Mouse (Mus musculus) megakaryocyte progenitor cell, adult 5-6 weeks (primary cell): ENCODE results near the gene Ezr. TPM values are rescaled to one million over a fixed set of nuclear protein-coding genes. Genes with fewer than 3 reads are reported as not detected.

Experiments
- ATAC-seq: replicated peaks from 2 replicates; pipeline ENCODE4 v1.8.0; 2016; ENCODE audit warnings: mild to moderate bottlenecking, moderate TSS enrichment, inconsistent platforms; ENCODE audit not compliant: poor library complexity
- total RNA-seq, 2 experiments: library from RNA; stranded (forward) in 1 of 2; stranded (reverse) in 1 of 2; fragments of 157-497, 149-512 nt in 1 of 2; fragments of 200-1000 nt in 1 of 2; gene quantifications; 2 replicates each; pipeline versions ENCODE4 v1.2.3 to v1.2.4; 2015 to 2017

Ezr gene
- total RNA-seq, 2 experiments from 2014 or later, result 45.3 to 129 TPM

DNA sequence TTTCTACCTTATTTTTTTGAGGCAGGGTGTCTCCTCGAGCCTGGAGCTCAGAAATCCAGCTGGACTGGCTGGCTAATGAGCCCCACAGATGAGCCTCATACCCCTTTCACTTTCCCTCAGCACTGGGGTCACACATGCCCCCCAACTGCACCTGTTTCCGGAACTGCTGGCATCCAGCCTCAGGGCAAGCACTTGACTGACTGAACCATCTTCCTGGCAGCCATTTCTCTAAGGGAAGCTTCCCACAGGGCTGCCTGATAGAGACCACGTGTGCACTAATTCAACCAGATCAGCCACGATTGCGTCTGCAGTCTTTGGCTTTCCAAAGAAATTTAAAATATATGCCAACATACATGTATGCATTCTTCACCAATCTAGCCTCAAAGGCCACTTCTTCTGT, 37.1 kb downstream of the Ezr start:
- no peak for ATAC-seq

- ATAC-seq, result no peak
These were observed 37.7 kb downstream of the Ezr start for GRCm38 (mm10) chr17:6744871-6745270.

- no peak for ATAC-seq
These were observed 38.2 kb downstream of the Ezr start for GRCm38 (mm10) chr17:6744366-6744765.

DNA sequence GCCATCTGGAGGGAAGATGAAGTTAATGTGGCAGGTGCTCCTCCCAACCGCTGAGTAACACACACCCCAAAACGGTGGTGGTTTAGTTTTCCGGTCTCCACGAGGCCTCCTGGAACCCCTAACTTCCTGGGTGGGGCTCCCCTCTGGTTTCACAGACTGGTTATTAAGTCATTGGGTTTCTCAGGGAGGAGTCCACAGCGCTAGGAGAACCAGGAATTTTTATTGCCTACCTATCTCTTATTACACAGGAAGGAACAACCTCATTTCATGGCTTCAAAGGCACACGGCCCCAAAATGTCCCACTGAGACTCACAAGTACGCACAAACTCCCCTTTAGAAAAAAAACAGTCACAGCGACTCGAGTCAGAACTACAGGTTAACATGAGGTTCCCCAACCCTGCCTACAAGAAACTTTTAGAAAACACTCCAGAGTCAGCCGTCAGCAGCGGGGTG, 38.8 kb downstream of the Ezr start:
- peak; percentile 30; the same call in 1 of the 2 replicates for ATAC-seq

- ATAC-seq, result peak; percentile 9; the same call in 1 of the 2 replicates
These were observed 39.5 kb downstream of the Ezr start for GRCm38 (mm10) chr17:6743039-6743575.

DNA sequence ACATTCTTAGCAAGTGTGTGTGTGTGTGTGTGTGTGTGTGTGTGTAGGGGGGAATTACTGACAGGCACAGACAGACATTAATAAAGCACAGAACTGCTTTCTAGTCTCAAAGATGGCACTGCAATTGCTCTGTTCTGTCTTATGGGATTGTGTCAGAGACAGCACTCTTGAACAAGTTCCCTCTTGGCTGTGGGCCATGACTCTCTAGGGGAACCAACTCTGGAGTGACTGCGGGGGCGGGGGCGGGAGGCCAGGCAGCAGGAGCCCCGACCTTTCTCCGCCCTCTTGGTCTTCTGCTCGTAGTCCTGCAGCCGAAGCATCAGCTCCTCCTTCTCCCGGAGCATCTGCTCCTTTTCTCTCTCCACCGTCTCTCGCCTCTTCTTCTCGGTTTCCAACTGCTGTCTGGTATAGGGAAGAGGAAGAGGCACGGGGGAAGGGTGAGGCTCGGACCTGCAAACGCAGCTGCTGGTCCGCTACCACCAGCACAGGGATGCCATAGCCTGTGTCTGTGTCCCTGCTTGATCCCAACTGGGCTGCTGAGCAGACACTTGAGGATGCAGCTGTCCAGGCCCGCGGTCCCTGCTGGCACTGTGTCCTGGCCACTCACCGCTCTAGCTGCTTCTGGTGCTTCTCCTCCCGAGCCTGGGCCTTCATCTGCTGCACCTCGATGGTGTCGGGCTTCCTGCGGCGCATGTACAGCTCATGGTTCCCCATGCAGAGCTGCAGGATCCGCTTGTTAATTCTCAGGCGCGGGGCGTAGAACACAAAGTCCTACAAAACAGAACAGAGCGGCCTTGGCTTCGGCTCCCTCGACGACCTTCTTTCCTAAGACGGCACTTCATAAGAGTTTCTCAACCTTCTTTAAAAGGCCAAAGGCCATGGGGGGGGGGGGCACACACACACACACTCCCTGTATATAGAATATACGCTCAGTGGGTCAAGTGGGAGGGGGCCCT, 40.2 kb downstream of the Ezr start:
- ATAC-seq, result peak; percentile 25

DNA sequence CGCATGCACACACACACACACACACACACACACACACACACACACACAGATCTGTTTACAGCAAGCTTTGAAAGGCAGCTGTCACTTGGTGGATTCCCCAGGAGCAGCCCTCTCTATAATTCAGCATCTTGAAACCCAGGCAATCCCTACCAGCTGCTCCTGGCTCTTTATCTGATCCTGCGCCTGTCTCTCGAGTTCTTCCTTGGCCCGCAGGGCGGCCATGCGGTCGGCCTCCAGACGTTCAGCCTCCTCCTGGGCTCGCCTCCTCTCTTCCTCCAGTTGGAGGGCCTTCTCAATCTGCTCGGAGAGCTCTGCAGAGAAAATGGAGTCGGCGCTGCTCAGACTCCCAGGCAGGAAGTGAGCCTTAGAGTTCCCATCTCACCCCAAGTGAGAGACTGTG, 41.3 kb downstream of the Ezr start:
- ATAC-seq, result no peak

DNA sequence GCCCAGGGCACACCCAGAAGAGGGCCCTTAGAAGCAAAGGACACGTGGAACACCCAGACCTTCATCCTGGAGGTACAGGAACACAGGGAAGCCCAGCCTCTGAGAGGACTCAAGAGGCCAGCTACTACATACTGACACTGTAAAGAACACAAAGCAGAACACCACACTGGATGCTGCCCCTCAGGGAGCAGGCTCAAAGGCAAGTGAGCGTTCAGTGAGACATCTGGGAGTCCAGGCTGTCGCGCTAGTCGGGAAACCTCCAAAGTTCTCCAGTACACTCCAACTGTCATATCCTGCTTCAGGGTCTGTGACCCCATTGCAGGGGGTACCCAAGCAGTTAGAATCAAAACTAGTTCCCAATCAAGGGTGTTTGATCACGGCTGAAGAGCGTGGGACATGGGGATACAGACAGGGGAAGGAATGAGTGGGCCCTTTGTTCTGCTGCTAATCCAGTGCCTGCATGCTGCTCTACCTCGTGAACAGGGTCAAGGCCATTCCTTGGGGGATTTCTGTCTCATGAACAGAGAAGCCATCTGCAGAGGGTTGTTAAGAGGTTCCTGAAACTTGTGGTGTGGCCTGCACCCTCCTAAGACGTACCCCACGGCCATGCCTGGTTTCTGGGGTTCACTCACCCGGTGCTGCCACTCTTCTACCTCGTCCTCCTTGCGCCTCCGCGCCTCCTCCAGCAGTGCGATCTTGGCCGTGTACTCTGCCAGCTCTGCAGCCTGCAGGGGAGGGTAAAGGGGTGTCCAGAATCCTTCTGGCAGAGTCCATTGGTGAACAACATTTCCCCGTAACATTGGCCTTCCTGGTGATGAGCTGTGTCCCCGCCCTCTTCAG, 42.0 kb downstream of the Ezr start:
- no peak for ATAC-seq

- no peak for ATAC-seq
These were observed 42.8 kb downstream of the Ezr start for GRCm38 (mm10) chr17:6739756-6740155.

- ATAC-seq, result no peak
These were observed 43.3 kb downstream of the Ezr start for GRCm38 (mm10) chr17:6739266-6739665.

DNA sequence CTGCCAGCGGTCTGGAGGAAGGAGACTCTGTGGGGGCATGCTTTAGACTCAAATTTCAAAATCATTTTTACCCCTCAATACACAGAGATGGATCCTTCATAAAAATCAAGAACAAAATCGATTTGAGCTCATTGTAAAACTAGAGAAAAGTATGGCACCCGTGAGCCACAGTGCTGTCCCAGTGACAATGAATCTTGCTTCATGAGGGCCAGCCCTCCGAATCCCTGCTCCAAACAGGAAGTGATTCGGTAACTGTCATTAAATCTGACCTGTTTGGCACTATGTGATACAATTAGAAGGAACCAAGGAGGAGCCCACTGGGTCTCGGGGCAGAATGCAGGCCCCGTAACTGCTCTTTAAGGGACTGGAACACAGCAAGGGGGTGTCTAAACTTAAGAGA, 43.7 kb downstream of the Ezr start:
- no peak for ATAC-seq

- ATAC-seq, result no peak
These were observed 45.1 kb downstream of the Ezr start for GRCm38 (mm10) chr17:6737273-6737997.

- peak; percentile 27; the same call in 1 of the 2 replicates for ATAC-seq
These were observed 46.0 kb downstream of the Ezr start for GRCm38 (mm10) chr17:6736306-6737272.

GRCm38 (mm10) chr17:6734746-6735441, 47.7 kb downstream of the Ezr start:
- no peak for ATAC-seq

DNA sequence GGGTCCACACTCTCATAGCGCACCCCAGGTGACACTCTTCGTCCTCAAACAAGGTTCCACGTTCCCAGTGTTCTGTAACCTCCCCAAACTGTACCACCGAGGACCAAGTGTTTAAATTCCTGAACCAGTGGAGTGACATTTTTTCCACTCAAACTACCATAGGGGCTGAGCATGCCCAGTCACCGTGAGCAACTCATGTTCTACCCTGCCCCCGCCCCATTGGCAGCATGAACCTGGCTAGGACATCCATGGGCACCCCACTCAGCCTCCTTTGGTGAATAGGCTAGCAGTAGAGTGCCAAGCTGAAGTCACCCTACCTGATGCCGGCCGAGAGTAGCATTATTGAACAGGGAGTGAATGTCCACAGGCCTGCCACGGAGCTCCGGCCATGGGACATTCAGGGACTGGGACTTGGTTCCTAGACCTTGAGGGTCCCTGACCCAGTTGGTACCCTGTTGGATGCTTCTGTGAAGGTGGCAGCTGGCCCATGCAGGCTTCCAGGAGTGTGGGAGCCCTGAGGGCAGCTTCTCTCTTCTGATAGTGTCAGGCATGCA, 49.2 kb downstream of the Ezr start:
- no peak for ATAC-seq

DNA sequence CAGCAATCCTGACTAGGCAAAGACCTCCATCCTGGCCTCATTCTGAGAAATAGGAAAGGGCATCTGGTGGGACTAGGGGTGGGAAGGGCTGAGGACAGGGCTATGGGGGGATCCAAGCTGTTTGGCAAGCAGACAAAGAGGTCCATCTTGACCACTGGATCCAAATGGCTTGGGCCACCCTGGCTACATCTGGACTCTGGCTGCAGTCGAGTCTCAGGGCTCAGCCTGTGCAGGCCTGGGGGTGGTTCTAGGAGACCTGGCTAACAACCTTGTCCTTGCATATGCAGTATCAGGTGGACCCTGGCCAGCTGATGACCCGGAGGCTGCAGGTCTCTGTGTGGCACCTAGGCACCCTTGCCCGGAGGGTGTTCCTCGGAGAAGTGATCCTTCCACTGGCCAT, 49.9 kb downstream of the Ezr start:
- no peak for ATAC-seq

- ATAC-seq, result no peak
These were observed 51.0 kb downstream of the Ezr start for GRCm38 (mm10) chr17:6731634-6732033.

GRCm38 (mm10) chr17:6731132-6731531, 51.5 kb downstream of the Ezr start:
- no peak for ATAC-seq
